Mouse (Mus musculus): ENCODE measurements around the gene Dscaml1.

DNA sequence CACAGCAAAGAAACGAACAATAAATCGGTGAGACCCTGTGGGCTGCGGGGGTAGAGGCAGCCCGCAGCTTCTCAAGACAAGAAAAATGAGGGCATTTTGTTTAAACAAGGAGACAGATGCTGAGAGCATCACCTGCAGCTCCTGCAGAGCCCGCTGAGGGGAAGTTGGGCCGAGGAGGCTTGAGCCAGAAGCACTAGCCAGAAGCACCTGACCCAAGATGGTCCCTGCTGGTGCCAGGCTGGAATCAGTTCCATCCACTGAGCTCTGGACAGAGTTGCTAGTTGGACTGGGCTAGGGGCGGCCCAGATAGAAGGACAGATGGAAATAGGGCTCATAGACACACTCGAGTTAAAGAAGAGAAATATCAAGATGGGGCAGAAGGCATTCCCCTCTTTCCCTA lies 340.7 kb downstream of the Dscaml1 start:
- no peak for TF ChIP-seq CTCF (IDR thresholded peaks at IDR 0.05; ENCODE audit: borderline replicate concordance, control insufficient read depth, extremely low read depth, insufficient read depth, low read length, poor library complexity)
- TF ChIP-seq POLR2A (IDR thresholded peaks at IDR 0.05; ENCODE audit: control insufficient read depth, extremely low read depth, insufficient read depth, low read length, poor library complexity) = no peak

All from thymus, adult 2 months (tissue).